Mouse (Mus musculus) olfactory bulb, adult 2 months (tissue): ENCODE data around the gene Gm42417.

Experiments
- CTCF ChIP-seq: fragments of 200-500 bp; IDR thresholded peaks from 2 replicates; pipeline ENCODE4 v1.5.1; 2012; ENCODE audit warnings: low read depth, mild to moderate bottlenecking, low read length, moderate library complexity; ENCODE audit not compliant: insufficient read depth
- POLR2A ChIP-seq: fragments of 200-500 bp; IDR thresholded peaks from 2 replicates; pipeline ENCODE4 v1.6.1; 2012; ENCODE audit warnings: mild to moderate bottlenecking, low read depth, low read length, moderate library complexity; ENCODE audit not compliant: insufficient read depth

DNA sequence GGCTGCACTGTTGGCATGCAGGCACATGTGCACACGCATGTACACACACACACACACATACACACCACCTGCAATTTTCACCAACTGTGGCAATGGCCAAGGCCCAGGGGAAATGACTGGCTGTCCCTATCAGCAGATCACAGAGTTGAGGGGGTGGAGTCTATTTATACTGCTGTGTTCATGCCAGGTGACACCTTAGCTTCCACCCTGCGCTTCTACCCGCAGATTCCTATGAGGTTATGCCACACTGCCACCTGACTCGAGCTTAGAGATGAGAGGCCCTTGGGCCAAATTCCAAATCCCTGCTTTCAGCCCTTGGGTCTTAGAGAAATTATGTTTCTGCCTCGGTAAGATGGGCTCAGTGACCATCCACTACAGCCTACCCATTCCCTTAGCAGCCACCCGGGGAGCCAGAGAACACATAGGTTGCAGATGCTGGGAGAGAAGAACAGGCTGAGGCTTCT is 4.6 kb downstream of the Gm42417 start:
- TF ChIP-seq POLR2A (no peak), CTCF (no peak)
